Mouse (Mus musculus): ENCODE results near the gene Olfr1014.

Gene Olfr1014

GRCm38 (mm10) chr2:85772413-85772812, at the start of gene Olfr1014:
TSS of gene Olfr1014 (plus strand) at chr2:85772713.
- no peak for DNase-seq

GRCm38 (mm10) chr2:85725793-85726192, 46.7 kb upstream of the Olfr1014 start:
- DNase-seq: peak; percentile 11

- DNase-seq: no peak
Measured at GRCm38 (mm10) chr2:85753822-85754221, 18.7 kb upstream of the Olfr1014 start.

- DNase-seq: no peak
Measured at GRCm38 (mm10) chr2:85762666-85763065, 9.8 kb upstream of the Olfr1014 start, which contains the start of gene Olfr1012. TSS of gene Olfr1012 (minus strand) at chr2:85762766.

- no peak for DNase-seq
Measured at GRCm38 (mm10) chr2:85766798-85767197, 5.7 kb upstream of the Olfr1014 start, which contains the start of gene Olfr1013. TSS of gene Olfr1013 (plus strand) at chr2:85767098.

GRCm38 (mm10) chr2:85781717-85782116, 9.2 kb downstream of the Olfr1014 start, which contains the start of gene Olfr1015:
TSS of gene Olfr1015 (plus strand) at chr2:85782017.
- DNase-seq: no peak

GRCm38 (mm10) chr2:85792331-85792730, 19.8 kb downstream of the Olfr1014 start:
- DNase-seq: no peak

- no peak for DNase-seq
Measured at GRCm38 (mm10) chr2:85802444-85802843, 29.9 kb downstream of the Olfr1014 start, which contains the start of gene Olfr1016. TSS of gene Olfr1016 (minus strand) at chr2:85802544.

GRCm38 (mm10) chr2:85804501-85804900, 32.0 kb downstream of the Olfr1014 start:
- no peak for DNase-seq

GRCm38 (mm10) chr2:85818179-85818578, 45.7 kb downstream of the Olfr1014 start, which contains the start of gene Olfr1018:
TSS of gene Olfr1018 (plus strand) at chr2:85818479.
- no peak for DNase-seq

Data from right cerebral cortex, postnatal 4 days (tissue).